Mouse (Mus musculus) heart, adult 2 months (tissue): ENCODE results near the gene Mreg.

Experiments
- CTCF ChIP-seq: fragments of 200-600 bp; IDR thresholded peaks from 2 replicates; pipeline ENCODE4 v1.8.1; 2022; ENCODE audit warnings: antibody characterized with exemption, mild to moderate bottlenecking, moderate library complexity
- EP300 ChIP-seq: fragments of 200-500 bp; IDR thresholded peaks from 2 replicates; pipeline ENCODE4 v1.6.1; 2011; ENCODE audit warnings: low read depth, low read length, control low read depth; ENCODE audit not compliant: insufficient read depth
- POLR2A ChIP-seq: fragments of 200-500 bp; IDR thresholded peaks from 2 replicates; pipeline ENCODE4 v1.6.1; 2011; ENCODE audit warnings: mild to moderate bottlenecking, low read depth, low read length, control low read depth; ENCODE audit not compliant: insufficient read depth

DNA sequence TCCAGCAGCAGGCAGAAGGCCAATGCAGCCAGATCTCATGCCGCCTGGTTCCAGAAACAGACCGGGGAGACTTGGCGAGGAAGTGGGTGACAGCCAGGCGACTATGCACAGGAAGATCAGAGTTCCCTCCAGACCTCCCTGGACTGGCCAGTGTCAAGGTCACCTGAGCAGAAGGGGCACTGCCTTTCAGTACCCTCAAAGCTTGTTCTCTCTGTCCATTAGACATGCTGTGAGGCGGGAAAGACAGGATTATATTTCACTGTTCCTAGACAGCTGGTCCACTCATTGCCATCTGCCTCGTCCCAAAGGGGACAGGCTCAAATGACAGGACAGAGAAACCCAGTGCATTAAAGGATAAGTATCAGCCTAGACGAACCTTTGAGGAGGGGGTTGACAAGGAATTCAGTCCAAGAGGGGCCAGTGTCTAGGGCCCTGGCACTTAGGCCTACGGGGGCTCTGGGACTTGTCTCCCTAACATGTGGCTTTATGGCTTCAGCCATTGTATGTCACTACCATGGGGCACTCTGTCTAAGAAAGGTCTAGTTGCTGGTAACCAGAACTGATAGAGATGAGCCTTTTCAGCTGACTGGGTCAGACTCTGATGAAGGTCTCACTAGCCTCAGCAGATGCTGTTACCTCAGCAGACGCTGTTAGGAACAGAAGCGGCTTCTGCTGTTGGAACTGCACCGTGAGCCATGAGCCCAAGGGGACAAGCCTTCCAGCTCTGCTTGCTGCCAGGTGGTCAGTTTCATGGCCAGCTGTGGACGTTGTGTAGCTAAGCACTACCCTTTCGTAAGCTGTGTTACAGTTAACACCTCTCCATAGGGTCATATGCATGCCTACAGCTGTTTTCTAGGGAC lies 40.9 kb downstream of the Mreg start:
- TF ChIP-seq EP300 (no peak), CTCF (no peak), POLR2A (no peak)
